Mouse (Mus musculus) bone marrow, adult 2 months (tissue): ENCODE data around the gene Zcchc14. TPM values are rescaled to one million over a fixed set of nuclear protein-coding genes. Genes with fewer than 3 reads are reported as not detected.

Source experiments
- H3K27ac ChIP-seq: fragments of 200-500 bp; 2 replicates; pipeline ENCODE4 v1.5.1; 2012; ENCODE audit warnings: low read depth, mild to moderate bottlenecking, control low read depth, inconsistent platforms, low read length; ENCODE audit not compliant: control insufficient read depth, poor library complexity, insufficient read depth
- H3K4me1 ChIP-seq: fragments of 200-500 bp; 2 replicates; pipeline ENCODE4 v1.6.1; 2011; ENCODE audit warnings: low read length; ENCODE audit not compliant: control insufficient read depth, insufficient read depth
- H3K4me3 ChIP-seq: fragments of 200-500 bp; replicated peaks from 2 replicates; pipeline ENCODE3; 2011; ENCODE audit warnings: mild to moderate bottlenecking, low read depth, low read length, control low read depth; ENCODE audit not compliant: control insufficient read depth
- CTCF ChIP-seq: fragments of 200-500 bp; IDR thresholded peaks from 2 replicates; pipeline ENCODE4 v1.5.1; 2011; ENCODE audit warnings: low read length, control low read depth; ENCODE audit not compliant: control insufficient read depth, insufficient read depth
- POLR2A ChIP-seq: fragments of 200-500 bp; IDR thresholded peaks from 2 replicates; pipeline ENCODE4 v1.6.1; 2011; ENCODE audit warnings: low read depth, mild to moderate bottlenecking, control low read depth, low read length, borderline replicate concordance; ENCODE audit not compliant: control insufficient read depth
- WGBS: fragments of 180-500 bp; shearing (Covaris S2); methylation state at CpG from one replicate; pipeline ENCODE4 v1.1.7; 2018; 5-methylcytosine and 5-hydroxymethylcytosine counted together
- polyA plus RNA-seq: library from polyadenylated mRNA; stranded (reverse); fragments of >200 nt; gene quantifications from 2 replicates; pipeline ENCODE4 v1.2.4, GENCODE M21; 2011; ENCODE audit warnings: low replicate concordance; ENCODE audit not compliant: missing spikeins, insufficient read depth, insufficient read length

Gene Zcchc14
- polyA plus RNA-seq, 1 experiment: 4.9 TPM

DNA sequence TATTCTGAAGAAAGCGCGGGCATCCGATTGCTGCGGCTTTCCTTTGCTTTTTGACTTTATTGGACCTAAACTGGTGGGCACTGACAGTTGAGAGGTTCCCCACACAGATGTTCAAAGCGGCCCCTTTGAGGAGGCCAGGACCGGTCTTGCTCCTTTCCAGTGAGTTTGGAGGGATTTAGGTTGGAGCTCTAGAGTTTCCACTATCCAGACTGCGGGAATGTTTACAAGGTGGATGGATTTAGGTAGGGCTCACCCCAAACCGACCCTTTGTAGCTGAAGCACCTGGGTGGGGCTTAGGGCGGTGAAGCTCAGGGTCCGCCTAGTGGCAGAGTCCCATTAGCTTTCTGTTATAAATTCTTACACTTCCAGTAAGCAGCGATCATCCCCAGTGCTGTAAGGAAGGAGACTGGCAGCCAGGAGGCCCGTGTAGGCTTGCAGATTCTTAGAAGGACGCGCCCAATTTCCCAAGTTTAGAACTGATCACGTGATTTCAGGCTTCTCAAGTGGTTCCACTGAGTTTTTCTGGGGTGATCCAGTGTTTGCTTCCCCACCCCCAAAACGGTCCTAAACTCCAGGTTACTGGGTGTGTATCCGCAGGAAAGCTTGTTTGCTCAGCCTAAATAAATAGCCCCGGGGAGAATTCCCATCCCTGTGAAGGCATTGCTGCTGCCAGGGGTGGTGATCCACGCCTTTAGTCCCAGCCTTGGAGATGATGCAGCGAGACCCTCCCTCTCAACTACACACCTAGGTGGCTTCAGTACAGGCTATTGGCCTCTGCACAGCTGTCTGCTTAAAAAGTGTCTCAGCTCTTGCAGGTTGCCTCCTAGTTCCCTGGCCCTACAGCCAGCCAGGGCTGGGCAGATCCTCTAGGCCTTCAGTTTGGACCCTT, 61.3 kb downstream of the Zcchc14 start:
- H3K4me3 ChIP-seq: peak overlapping the region; percentile 87
- TF ChIP-seq POLR2A (no peak), CTCF (peak; percentile 54; the same call in 1 of the 2 replicates)
- peaks cover 2% of the 10 kb centered on the region; the same call in 1 of the 2 replicates for H3K4me1 ChIP-seq
- WGBS: 18% methylated on average over 20 of the region's 20 CpGs
- H3K27ac ChIP-seq: peak overlapping the region; percentile 83

DNA sequence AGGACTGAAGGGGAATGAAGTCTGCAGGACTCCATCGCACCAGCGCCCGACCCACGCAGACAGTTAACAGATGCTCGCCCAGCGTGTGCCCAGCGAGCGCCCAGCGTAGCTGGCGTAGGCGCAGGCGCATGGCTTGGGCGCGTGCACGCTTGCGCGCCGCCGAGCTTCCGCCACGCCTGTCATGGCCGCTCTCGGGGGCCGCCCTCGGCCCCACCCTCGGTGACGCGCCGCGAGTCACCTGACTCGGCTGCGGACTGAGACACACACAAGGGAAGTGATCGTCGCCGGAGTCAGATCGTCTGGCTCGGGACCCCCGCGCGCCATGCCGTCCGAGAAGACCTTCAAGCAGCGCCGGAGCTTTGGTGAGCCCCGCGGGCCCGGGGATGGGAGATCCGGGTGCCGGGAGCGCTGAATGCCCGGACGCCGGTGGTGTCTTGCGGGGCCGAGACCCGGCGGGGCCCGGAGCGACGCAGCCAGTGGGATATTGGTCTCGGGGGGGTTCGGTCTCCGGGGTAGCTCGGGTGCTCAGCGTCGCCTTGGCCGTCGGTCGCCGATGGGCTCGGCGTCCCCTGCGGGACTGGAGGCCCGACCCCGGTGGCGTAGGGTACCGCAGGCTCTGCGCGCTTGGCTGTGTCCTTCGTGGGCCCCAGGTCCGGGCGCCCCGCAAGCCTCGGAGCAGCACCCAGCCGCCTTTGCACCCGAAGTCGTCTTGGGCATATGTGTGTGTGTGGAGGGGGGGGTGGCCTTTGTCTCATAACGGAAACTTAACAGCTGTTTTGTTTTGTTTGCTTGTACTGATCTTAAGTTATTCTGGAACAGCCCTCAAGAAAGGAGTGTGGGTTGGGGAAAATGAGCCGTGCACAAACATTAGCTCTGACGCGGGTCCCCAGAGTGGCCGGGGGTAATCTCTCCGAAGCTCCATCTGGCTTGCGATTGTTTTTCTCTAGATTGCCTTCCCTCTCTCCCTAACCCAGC, 62.2 kb downstream of the Zcchc14 start, which contains the start of gene Map1lc3b:
TSS of gene Map1lc3b (plus strand) at position 159 of the 975 bp plus-strand sequence.
- Histone ChIP-seq H3K4me3 (peak within 1 kb of the TSS; percentile 87), H3K4me1 (peaks cover 2% of the 10 kb centered on the region; the same call in 1 of the 2 replicates), H3K27ac (peak within 1 kb of the TSS; percentile 83)
- under 1% methylated on average over 93 of the region's 94 CpGs for WGBS
- no peak for TF ChIP-seq CTCF
- TF ChIP-seq POLR2A: peak; percentile 71; the same call in 1 of the 2 replicates

DNA sequence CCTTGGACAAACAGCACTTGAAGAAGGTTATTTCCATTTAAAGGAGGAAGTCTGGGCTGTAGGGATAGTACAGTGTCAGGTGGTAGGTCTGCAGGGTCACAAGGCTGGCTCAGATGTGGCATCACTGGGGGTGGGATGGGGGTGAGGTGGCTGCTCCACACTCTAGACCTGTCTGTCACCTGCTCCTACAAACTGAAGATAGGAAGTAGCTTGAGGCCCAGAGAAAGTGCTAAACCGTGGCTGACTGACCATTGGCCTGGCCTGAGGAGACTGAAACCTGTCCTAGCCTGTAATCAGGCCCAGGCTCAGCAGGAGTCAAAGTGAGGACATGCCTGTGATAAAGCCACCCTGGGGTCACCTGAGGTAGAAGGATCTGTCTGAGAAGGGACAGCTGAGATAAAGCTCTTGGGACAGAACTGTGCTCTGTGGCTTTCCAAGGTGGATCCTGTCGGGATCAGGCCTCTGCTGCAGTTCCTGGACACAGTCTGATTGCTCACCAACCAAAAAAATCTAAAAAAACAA, 63.4 kb downstream of the Zcchc14 start:
- TF ChIP-seq CTCF (no peak), POLR2A (no peak)
- Histone ChIP-seq H3K27ac (peak overlapping the region; percentile 83), H3K4me1 (peaks cover 2% of the 10 kb centered on the region; the same call in 1 of the 2 replicates), H3K4me3 (no peak overlapping the region)
- WGBS: 65% methylated on average over 2 of the region's 2 CpGs

DNA sequence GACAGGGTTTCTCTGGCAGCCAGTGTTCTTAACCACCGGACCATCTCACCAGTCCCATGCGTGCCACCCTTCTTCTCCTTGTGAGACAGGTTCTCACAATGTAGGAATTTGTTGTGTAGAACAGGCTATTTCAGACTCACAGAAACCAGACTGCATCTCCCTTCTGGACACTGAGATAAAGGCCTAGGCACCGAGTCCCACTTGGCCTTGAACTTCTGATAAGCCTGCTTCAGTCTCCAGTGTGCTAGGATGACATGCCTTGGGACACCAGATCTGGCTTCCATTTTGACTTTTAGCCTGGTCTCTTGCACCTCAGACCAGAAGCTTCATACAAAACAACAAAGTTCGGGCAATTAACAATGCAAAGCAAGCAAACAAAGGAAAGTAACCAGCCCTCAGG, 64.0 kb downstream of the Zcchc14 start:
- WGBS: 65% methylated on average over 4 of the region's 4 CpGs
- H3K4me3 ChIP-seq: no peak overlapping the region
- H3K27ac ChIP-seq: peak overlapping the region; percentile 83
- TF ChIP-seq POLR2A (no peak), CTCF (no peak)
- peaks cover 2% of the 10 kb centered on the region; the same call in 1 of the 2 replicates for H3K4me1 ChIP-seq

DNA sequence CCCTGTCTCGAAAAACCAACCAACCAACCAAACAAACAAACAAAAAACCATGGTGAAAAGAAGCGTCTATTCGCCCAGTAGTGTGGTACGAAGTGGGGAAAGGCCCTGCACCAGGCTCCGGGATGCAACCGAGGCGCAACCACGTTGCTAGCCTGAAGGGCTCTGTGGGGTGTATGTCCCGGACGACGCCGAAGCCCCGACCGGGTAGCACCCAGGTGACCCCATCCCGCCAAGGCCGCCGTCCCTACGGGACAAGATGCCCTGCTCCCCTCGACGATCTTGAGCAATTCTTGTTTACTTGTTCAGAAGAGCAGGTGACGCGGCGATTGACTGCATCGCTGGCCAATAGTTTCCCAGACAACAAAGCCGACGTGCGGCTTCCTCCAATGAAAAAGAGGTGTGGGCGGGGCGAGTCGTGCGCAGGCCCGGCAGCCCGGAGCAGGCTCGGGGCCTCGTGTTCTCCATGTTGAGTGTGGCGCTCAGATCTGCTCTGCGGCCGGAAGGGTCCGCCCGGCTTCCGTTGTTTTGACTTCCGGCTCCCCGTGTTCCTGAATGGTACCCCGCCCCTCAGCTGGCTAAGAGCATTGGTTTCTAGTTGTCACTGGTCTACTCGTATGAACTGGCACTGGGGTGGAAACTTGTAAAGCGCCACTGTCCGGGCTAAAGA, 67.4 kb downstream of the Zcchc14 start:
- no peak for TF ChIP-seq CTCF
- TF ChIP-seq POLR2A: peak; percentile 96
- under 1% methylated on average over 47 of the region's 47 CpGs for WGBS
- H3K4me1 ChIP-seq: no peaks in the 10 kb centered on the region; the same call in 1 of the 2 replicates
- peak overlapping the region; percentile 79 for H3K4me3 ChIP-seq
- H3K27ac ChIP-seq: peak overlapping the region; percentile 92

DNA sequence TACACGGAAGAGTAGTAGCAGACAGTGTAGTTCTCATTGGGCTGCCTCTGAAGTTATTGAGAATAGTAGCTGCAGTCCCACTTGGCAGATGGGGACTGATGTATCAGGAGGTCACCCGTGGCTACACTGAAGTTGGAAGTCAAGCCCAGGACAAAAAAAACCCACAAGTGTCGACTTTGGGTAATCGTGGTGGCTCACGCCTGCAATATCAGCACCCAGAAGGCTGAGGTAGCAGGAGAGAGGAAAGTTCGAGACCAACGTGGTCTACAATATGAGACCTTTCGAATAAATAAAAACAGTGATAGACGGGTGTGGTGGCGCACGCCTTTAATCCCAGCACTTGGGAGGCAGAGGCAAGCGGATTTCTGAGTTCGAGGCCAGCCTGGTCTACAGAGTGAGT, 68.0 kb downstream of the Zcchc14 start:
- WGBS: 27% methylated on average over 13 of the region's 13 CpGs
- TF ChIP-seq CTCF: no peak
- no peak for TF ChIP-seq POLR2A
- H3K27ac ChIP-seq: peak overlapping the region; percentile 92
- H3K4me3 ChIP-seq: peak overlapping the region; percentile 44
- H3K4me1 ChIP-seq: no peaks in the 10 kb centered on the region; the same call in 1 of the 2 replicates

DNA sequence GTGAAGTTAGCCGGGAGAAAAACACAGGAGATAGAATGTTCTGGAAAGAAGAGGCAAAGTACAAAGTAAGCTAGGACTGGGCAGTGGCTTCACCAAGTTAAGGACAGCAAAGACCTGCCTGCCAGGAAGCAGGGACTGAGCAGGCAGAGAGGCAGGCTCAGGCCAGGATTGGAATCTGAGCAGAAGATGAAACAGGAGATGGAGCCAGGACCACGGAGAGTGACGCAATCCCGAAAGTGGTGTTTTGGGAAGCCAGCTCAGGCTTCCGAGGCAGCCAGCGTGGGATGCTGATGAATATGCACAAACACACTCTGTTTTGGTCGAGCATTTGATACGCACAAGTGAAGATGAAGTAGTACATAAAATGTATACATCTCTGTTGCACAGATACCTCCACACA, 69.0 kb downstream of the Zcchc14 start:
- no peaks in the 10 kb centered on the region; the same call in 1 of the 2 replicates for H3K4me1 ChIP-seq
- H3K4me3 ChIP-seq: no peak overlapping the region
- TF ChIP-seq CTCF: no peak
- TF ChIP-seq POLR2A: no peak
- 57% methylated on average over 8 of the region's 8 CpGs for WGBS
- H3K27ac ChIP-seq: no peak overlapping the region

DNA sequence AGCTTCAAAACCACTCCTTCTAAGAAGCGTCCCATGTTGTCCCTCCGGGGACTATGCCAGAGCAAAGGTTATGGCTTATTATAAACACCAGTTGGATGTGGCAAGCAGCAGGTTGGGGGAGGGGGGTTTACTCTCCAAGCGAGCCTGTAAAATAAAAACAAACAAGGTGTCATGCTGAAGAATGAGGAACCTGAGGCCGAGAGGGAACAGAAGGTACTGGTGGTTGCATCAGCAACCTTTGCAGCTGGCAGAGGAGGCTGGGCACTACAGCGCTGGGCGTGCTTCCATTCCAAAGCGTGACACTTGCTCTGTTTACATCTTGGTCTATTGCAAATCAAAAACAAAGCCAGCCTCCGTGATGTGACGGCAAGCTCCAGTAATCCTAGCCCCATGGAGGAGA, 72.2 kb downstream of the Zcchc14 start:
- TF ChIP-seq POLR2A: no peak
- H3K4me3 ChIP-seq: no peak overlapping the region
- H3K27ac ChIP-seq: peak overlapping the region; percentile 93
- peaks cover 3% of the 10 kb centered on the region; the same call in 1 of the 2 replicates for H3K4me1 ChIP-seq
- 26% methylated on average over 9 of the region's 9 CpGs for WGBS
